ENCODE assay signal across 8 mouse cellular contexts in the genomic region with DNA sequence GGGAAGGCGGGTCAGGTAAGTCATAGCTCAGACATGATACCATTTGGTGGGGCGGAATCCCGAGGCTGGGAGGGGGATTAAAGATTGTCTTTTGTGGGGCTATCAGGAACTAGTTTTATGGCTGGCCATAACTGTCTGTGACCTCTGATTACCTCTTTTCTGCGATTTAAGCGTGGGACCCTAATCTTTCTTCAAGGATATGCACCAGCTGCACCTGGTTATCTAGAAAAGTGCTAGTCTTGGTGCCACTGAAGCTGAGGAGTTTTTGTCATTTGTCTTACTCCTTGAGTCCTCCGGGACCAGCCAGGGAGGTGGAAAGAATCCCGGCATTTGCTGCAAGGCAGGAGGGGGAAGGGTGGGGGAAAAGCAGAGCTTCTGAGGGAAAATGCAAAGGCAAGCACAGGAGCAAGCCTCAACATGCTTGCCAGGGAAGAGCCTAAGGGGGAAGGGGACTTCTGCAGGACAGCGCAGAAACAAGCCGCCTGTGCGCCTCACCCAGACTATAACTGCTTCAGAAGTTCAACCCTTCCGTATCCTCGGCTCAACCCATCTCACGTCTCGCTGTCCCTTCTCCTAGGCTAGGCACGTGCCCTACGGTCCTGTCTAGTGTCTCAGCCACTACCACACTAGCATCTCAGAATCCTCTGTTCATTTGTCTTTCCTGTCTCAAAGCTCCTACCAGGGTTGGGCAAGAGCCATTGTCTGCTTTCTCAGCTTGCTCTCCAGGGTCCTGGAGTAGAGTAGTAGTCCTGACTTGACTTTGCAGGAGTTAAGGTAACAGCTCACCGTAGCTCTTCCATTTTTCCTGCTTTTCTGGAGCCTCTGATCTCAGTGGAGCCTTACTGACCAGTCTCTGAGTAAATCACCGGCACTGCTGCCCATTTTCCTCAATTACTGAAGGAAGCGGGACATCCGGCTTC. TPM values are rescaled to one million over a fixed set of nuclear protein-coding genes. Genes with fewer than 3 reads are reported as not detected.
DNase-seq lines count a peak whose midpoint lies in the region; ATAC-seq and TF ChIP-seq lines count a peak whose summit lies in the region.

No protein-coding gene starts in this region.

- H3K9me3 ChIP-seq in kidney, postnatal 0 days (replicated peaks; ENCODE audit: low read length) = no peaks in the 10 kb centered on the region
- H3K9me3 ChIP-seq in hindbrain, embryonic 13.5 days = no peaks in the 10 kb centered on the region
- H3K9me3 ChIP-seq in midbrain, embryonic 16.5 days (replicated peaks; ENCODE audit: control insufficient read depth, low read length, poor library complexity, severe bottlenecking) = no peaks in the 10 kb centered on the region

- H3K27ac ChIP-seq in kidney, postnatal 0 days = no peak overlapping the region
- no peak overlapping the region for H3K27ac ChIP-seq in hindbrain, embryonic 13.5 days
- H3K27ac ChIP-seq in midbrain, embryonic 16.5 days (ENCODE audit: low read length) = no peak overlapping the region

- no peak overlapping the region for H3K9ac ChIP-seq in kidney, postnatal 0 days (ENCODE audit: low read depth, low read length)
- peak overlapping the region; percentile 35; the same call in 1 of the 2 replicates for H3K9ac ChIP-seq in hindbrain, embryonic 13.5 days
- 0 out of 2 replicates have a peak overlapping the region, but pooled peaks have one; percentile 6 for H3K9ac ChIP-seq in midbrain, embryonic 16.5 days (ENCODE audit: low read depth, low read length)

- no peak for TF ChIP-seq CTCF in kidney, postnatal 0 days (IDR thresholded peaks at IDR 0.05; ENCODE audit: low read depth)

- DNase-seq in kidney, postnatal 0 days (ENCODE audit: low spot score) = peak; percentile 40
- DNase-seq in kidney, adult 8-10 months = no peak
- peak; percentile 32 for DNase-seq in embryo, embryonic 10.5 days (ENCODE audit: low spot score)
- no peak for DNase-seq in gastrocnemius, postnatal 14 days
- DNase-seq in urinary bladder, adult 2 months (ENCODE audit: low spot score) = no peak
- DNase-seq in adrenal gland, postnatal 10 days = no peak

- no peak for ATAC-seq in kidney, postnatal 0 days (replicated peaks; ENCODE audit: low FRiP score, low read depth)
- no peak for ATAC-seq in hindbrain, embryonic 13.5 days (ENCODE audit: low FRiP score)
- ATAC-seq in midbrain, embryonic 16.5 days = no peak

- H3K4me2 ChIP-seq in kidney, postnatal 0 days (ENCODE audit: low read length) = peak overlapping the region; percentile 16; the same call in 1 of the 2 replicates
- peak overlapping the region; percentile 34 for H3K4me2 ChIP-seq in hindbrain, embryonic 13.5 days
- peak overlapping the region; percentile 39 for H3K4me2 ChIP-seq in midbrain, embryonic 16.5 days (ENCODE audit: low read length)

- WGBS in kidney, postnatal 0 days = 18% methylated on average over 20 of the region's 20 CpGs
- 49% methylated on average over 20 of the region's 20 CpGs for WGBS in hindbrain, embryonic 13.5 days
- 43% methylated on average over 20 of the region's 20 CpGs for WGBS in midbrain, embryonic 16.5 days

- H3K27me3 ChIP-seq in kidney, postnatal 0 days (ENCODE audit: insufficient read depth, low read length) = no peaks in the 10 kb centered on the region
- H3K27me3 ChIP-seq in hindbrain, embryonic 13.5 days = 0 out of 2 replicates have a peak, but pooled peaks cover 7% of the 10 kb centered on the region
- no peaks in the 10 kb centered on the region for H3K27me3 ChIP-seq in midbrain, embryonic 16.5 days (ENCODE audit: control insufficient read depth, insufficient read depth, low read depth, low read length)

- H3K4me1 ChIP-seq in kidney, postnatal 0 days (replicated peaks; ENCODE audit: insufficient read depth, low read length) = 0 out of 2 replicates have a peak, but pooled peaks cover 4% of the 10 kb centered on the region
- peaks cover 10% of the 10 kb centered on the region for H3K4me1 ChIP-seq in hindbrain, embryonic 13.5 days (replicated peaks)
- peaks cover 6% of the 10 kb centered on the region for H3K4me1 ChIP-seq in midbrain, embryonic 16.5 days (ENCODE audit: control insufficient read depth, insufficient read depth, low read length)

- H3K36me3 ChIP-seq in kidney, postnatal 0 days (ENCODE audit: insufficient read depth, low read length) = no peaks in the 10 kb centered on the region
- no peaks in the 10 kb centered on the region for H3K36me3 ChIP-seq in hindbrain, embryonic 13.5 days
- H3K36me3 ChIP-seq in midbrain, embryonic 16.5 days (ENCODE audit: control insufficient read depth, insufficient read depth, low read length) = no peaks in the 10 kb centered on the region

- no peak overlapping the region for H3K4me3 ChIP-seq in kidney, postnatal 0 days (replicated peaks; ENCODE audit: low read depth, low read length)
- H3K4me3 ChIP-seq in hindbrain, embryonic 13.5 days = peak overlapping the region; percentile 7; the same call in 1 of the 2 replicates
- H3K4me3 ChIP-seq in midbrain, embryonic 16.5 days (ENCODE audit: low read depth, low read length) = peak overlapping the region; percentile 12

- intact Hi-C loops in gastrocnemius, postnatal 14 days (cut with DNase I; ENCODE audit: low total_unique reads) = no loop called here

RNA-seq across cellular contexts. Expression of gene Fam161a, which starts 40.6 kb away (rescaled TPM):
- polyA plus RNA-seq in kidney, postnatal 0 days (2015; fragmentation: Nextera tagmentation; extraction: Ambion mirVana) = 4.0 and 4.3 TPM in 2 replicates
- polyA plus RNA-seq in hindbrain, embryonic 13.5 days (2015; fragmentation: Nextera tagmentation; extraction: Ambion mirVana) = 6.6 and 7.5 TPM in 2 replicates
- polyA plus RNA-seq in midbrain, embryonic 16.5 days (2015; fragmentation: Nextera tagmentation; extraction: Ambion mirVana) = 5.4 and 6.7 TPM in 2 replicates
- 1 to 10 TPM; 1.7 TPM for total RNA-seq in gastrocnemius, postnatal 14 days (2021)
- 14.9 and 17.4 TPM in 2 replicates for polyA plus RNA-seq in urinary bladder, adult 2 months (2012; rRNA removed)
- total RNA-seq in adrenal gland, postnatal 10 days (2021) = 10 to 100 TPM; 16.2 to 28.9 TPM

RNA-seq across cellular contexts. Expression of gene Cct4, which starts 57.6 kb away (rescaled TPM):
- polyA plus RNA-seq in kidney, postnatal 0 days (2015; fragmentation: Nextera tagmentation; extraction: Ambion mirVana) = 223 and 238 TPM in 2 replicates
- 309 and 314 TPM in 2 replicates for polyA plus RNA-seq in hindbrain, embryonic 13.5 days (2015; fragmentation: Nextera tagmentation; extraction: Ambion mirVana)
- 276 and 291 TPM in 2 replicates for polyA plus RNA-seq in midbrain, embryonic 16.5 days (2015; fragmentation: Nextera tagmentation; extraction: Ambion mirVana)
- total RNA-seq in gastrocnemius, postnatal 14 days (2021) = 100 to 1,000 TPM in 1 of 2 experiments, 10 to 100 TPM in 1; 93.9 to 104 TPM
- polyA plus RNA-seq in urinary bladder, adult 2 months (2012; rRNA removed) = 96.2 and 112 TPM in 2 replicates
- 100 to 1,000 TPM; 175 to 185 TPM for total RNA-seq in adrenal gland, postnatal 10 days (2021)

Comparison
In these comparisons a context has a peak if more than half of its experiments do, and no peak if none do; other contexts are left out.
1. DNase-seq: peak in kidney, postnatal 0 days (single experiment) and embryo, embryonic 10.5 days (single experiment); none in kidney, adult 8-10 months (0 of 2), gastrocnemius, postnatal 14 days (single experiment), urinary bladder, adult 2 months (single experiment) and adrenal gland, postnatal 10 days (single experiment).
2. Peak in every context shown above with its lines, with median percentiles within 50 percentile points of each other: H3K4me2 ChIP-seq.